Mouse (Mus musculus): ENCODE measurements around the gene Slx.

The Slx gene

GRCm38 (mm10) chrX:26545465-26545864 is at the start of gene Slx:
Slx (minus strand) TSS chrX:26545565.
- in situ Hi-C loops (cut with MboI, MseI), result loop anchor here (10.0 to 25.0 kb wide), 4 partner anchors 491 to 1983 kb away; partner anchors contain the start of genes Gm4297 and Gm5168

Measured in regulatory T cell (primary cell).